Mouse (Mus musculus): ENCODE results near the gene Yif1a. TPM values are rescaled to one million over a fixed set of nuclear protein-coding genes. Genes with fewer than 3 reads are reported as not detected.

The Yif1a gene
- polyA plus RNA-seq, 1 experiment from 2014 or later, result 110 TPM

- H3K27ac ChIP-seq (ENCODE audit: low read length), result peak overlapping the region; percentile 97
- no peaks in the 10 kb centered on the region for H3K36me3 ChIP-seq (ENCODE audit: control insufficient read depth, insufficient read depth, low read length)
- peak overlapping the region; percentile 77 for H3K4me2 ChIP-seq (ENCODE audit: low read depth, low read length)
- peak overlapping the region; percentile 87 for H3K9ac ChIP-seq (ENCODE audit: low read length)
- no peaks in the 10 kb centered on the region for H3K27me3 ChIP-seq (ENCODE audit: control insufficient read depth, insufficient read depth, low read length)
- no peaks in the 10 kb centered on the region for H3K9me3 ChIP-seq (replicated peaks; ENCODE audit: control insufficient read depth, low read length)
- peaks cover 50% of the 10 kb centered on the region for H3K4me1 ChIP-seq (ENCODE audit: control insufficient read depth, insufficient read depth, low read length)
- peak overlapping the region; percentile 69 for H3K4me3 ChIP-seq (replicated peaks; ENCODE audit: low read length)
- WGBS, result 32% methylated on average over 21 of the region's 21 CpGs
- no peak for ATAC-seq (ENCODE audit: insufficient read depth, low FRiP score)
Observed at GRCm38 (mm10) chr19:5068570-5069234, 19.6 kb upstream of the Yif1a start.

GRCm38 (mm10) chr19:5069486-5069885 lies 18.9 kb upstream of the Yif1a start:
- WGBS, result 72% methylated on average over 5 of the region's 5 CpGs
- Histone ChIP-seq H3K9me3 (replicated peaks; ENCODE audit: control insufficient read depth, low read length) (no peaks in the 10 kb centered on the region), H3K27ac (ENCODE audit: low read length) (no peak overlapping the region), H3K36me3 (ENCODE audit: control insufficient read depth, insufficient read depth, low read length) (no peaks in the 10 kb centered on the region), H3K4me2 (ENCODE audit: low read depth, low read length) (peak overlapping the region; percentile 77), H3K4me1 (ENCODE audit: control insufficient read depth, insufficient read depth, low read length) (peaks cover 50% of the 10 kb centered on the region), H3K4me3 (replicated peaks; ENCODE audit: low read length) (peak overlapping the region; percentile 69), H3K27me3 (ENCODE audit: control insufficient read depth, insufficient read depth, low read length) (no peaks in the 10 kb centered on the region), H3K9ac (ENCODE audit: low read length) (peak overlapping the region; percentile 87)
- ATAC-seq (ENCODE audit: insufficient read depth, low FRiP score), result no peak

GRCm38 (mm10) chr19:5069978-5070377 lies 18.4 kb upstream of the Yif1a start:
- ATAC-seq (ENCODE audit: insufficient read depth, low FRiP score), result no peak
- Histone ChIP-seq H3K9ac (ENCODE audit: low read length) (peak overlapping the region; percentile 87), H3K4me2 (ENCODE audit: low read depth, low read length) (peak overlapping the region; percentile 77), H3K4me1 (ENCODE audit: control insufficient read depth, insufficient read depth, low read length) (peaks cover 46% of the 10 kb centered on the region), H3K36me3 (ENCODE audit: control insufficient read depth, insufficient read depth, low read length) (no peaks in the 10 kb centered on the region), H3K27me3 (ENCODE audit: control insufficient read depth, insufficient read depth, low read length) (no peaks in the 10 kb centered on the region), H3K27ac (ENCODE audit: low read length) (peak overlapping the region; percentile 89; the same call in 1 of the 2 replicates), H3K9me3 (replicated peaks; ENCODE audit: control insufficient read depth, low read length) (no peaks in the 10 kb centered on the region), H3K4me3 (replicated peaks; ENCODE audit: low read length) (peak overlapping the region; percentile 69)
- WGBS, result 75% methylated on average over 7 of the region's 7 CpGs

- peak overlapping the region; percentile 89 for H3K27ac ChIP-seq (ENCODE audit: low read length)
- 10% methylated on average over 11 of the region's 11 CpGs for WGBS
- H3K27me3 ChIP-seq (ENCODE audit: control insufficient read depth, insufficient read depth, low read length), result no peaks in the 10 kb centered on the region
- ATAC-seq (ENCODE audit: insufficient read depth, low FRiP score), result no peak
- H3K36me3 ChIP-seq (ENCODE audit: control insufficient read depth, insufficient read depth, low read length), result no peaks in the 10 kb centered on the region
- H3K4me1 ChIP-seq (ENCODE audit: control insufficient read depth, insufficient read depth, low read length), result peaks cover 41% of the 10 kb centered on the region
- peak overlapping the region; percentile 69 for H3K4me3 ChIP-seq (replicated peaks; ENCODE audit: low read length)
- H3K9me3 ChIP-seq (replicated peaks; ENCODE audit: control insufficient read depth, low read length), result no peaks in the 10 kb centered on the region
- H3K4me2 ChIP-seq (ENCODE audit: low read depth, low read length), result peak overlapping the region; percentile 77
- H3K9ac ChIP-seq (ENCODE audit: low read length), result peak overlapping the region; percentile 87
Observed at GRCm38 (mm10) chr19:5071077-5071476, 17.3 kb upstream of the Yif1a start.

- Histone ChIP-seq H3K4me1 (ENCODE audit: control insufficient read depth, insufficient read depth, low read length) (peaks cover 41% of the 10 kb centered on the region), H3K9me3 (replicated peaks; ENCODE audit: control insufficient read depth, low read length) (no peaks in the 10 kb centered on the region), H3K36me3 (ENCODE audit: control insufficient read depth, insufficient read depth, low read length) (0 out of 2 replicates have a peak, but pooled peaks cover 3% of the 10 kb centered on the region), H3K4me3 (replicated peaks; ENCODE audit: low read length) (peak overlapping the region; percentile 69), H3K27ac (ENCODE audit: low read length) (peak overlapping the region; percentile 94), H3K4me2 (ENCODE audit: low read depth, low read length) (peak overlapping the region; percentile 77), H3K9ac (ENCODE audit: low read length) (peak overlapping the region; percentile 87), H3K27me3 (ENCODE audit: control insufficient read depth, insufficient read depth, low read length) (no peaks in the 10 kb centered on the region)
- under 1% methylated on average over 40 of the region's 40 CpGs for WGBS
- peak; percentile 86 for ATAC-seq (ENCODE audit: insufficient read depth, low FRiP score)
Observed at GRCm38 (mm10) chr19:5071545-5072369, 16.6 kb upstream of the Yif1a start.

- Histone ChIP-seq H3K4me3 (replicated peaks; ENCODE audit: low read length) (peak overlapping the region; percentile 69), H3K4me2 (ENCODE audit: low read depth, low read length) (peak overlapping the region; percentile 77), H3K9me3 (replicated peaks; ENCODE audit: control insufficient read depth, low read length) (no peaks in the 10 kb centered on the region), H3K27me3 (ENCODE audit: control insufficient read depth, insufficient read depth, low read length) (no peaks in the 10 kb centered on the region), H3K36me3 (ENCODE audit: control insufficient read depth, insufficient read depth, low read length) (0 out of 2 replicates have a peak, but pooled peaks cover 3% of the 10 kb centered on the region), H3K4me1 (ENCODE audit: control insufficient read depth, insufficient read depth, low read length) (peaks cover 33% of the 10 kb centered on the region; the same call in 1 of the 2 replicates), H3K27ac (ENCODE audit: low read length) (peak overlapping the region; percentile 94), H3K9ac (ENCODE audit: low read length) (peak overlapping the region; percentile 87)
- 3% methylated on average over 20 of the region's 20 CpGs for WGBS
- peak; percentile 5; the same call in 1 of the 2 replicates for ATAC-seq (ENCODE audit: insufficient read depth, low FRiP score)
Observed at GRCm38 (mm10) chr19:5072389-5073019, 15.8 kb upstream of the Yif1a start.

GRCm38 (mm10) chr19:5073028-5073427 lies 15.3 kb upstream of the Yif1a start:
- peaks cover 29% of the 10 kb centered on the region; the same call in 1 of the 2 replicates for H3K4me1 ChIP-seq (ENCODE audit: control insufficient read depth, insufficient read depth, low read length)
- H3K36me3 ChIP-seq (ENCODE audit: control insufficient read depth, insufficient read depth, low read length), result 0 out of 2 replicates have a peak, but pooled peaks cover 3% of the 10 kb centered on the region
- no peak overlapping the region for H3K9ac ChIP-seq (ENCODE audit: low read length)
- ATAC-seq (ENCODE audit: insufficient read depth, low FRiP score), result no peak
- no peaks in the 10 kb centered on the region for H3K9me3 ChIP-seq (replicated peaks; ENCODE audit: control insufficient read depth, low read length)
- H3K27ac ChIP-seq (ENCODE audit: low read length), result peak overlapping the region; percentile 94
- under 1% methylated on average over 15 of the region's 15 CpGs for WGBS
- H3K4me3 ChIP-seq (replicated peaks; ENCODE audit: low read length), result peak overlapping the region; percentile 69
- H3K27me3 ChIP-seq (ENCODE audit: control insufficient read depth, insufficient read depth, low read length), result no peaks in the 10 kb centered on the region
- peak overlapping the region; percentile 77 for H3K4me2 ChIP-seq (ENCODE audit: low read depth, low read length)

GRCm38 (mm10) chr19:5073518-5073917 lies 14.8 kb upstream of the Yif1a start:
- Histone ChIP-seq H3K4me1 (ENCODE audit: control insufficient read depth, insufficient read depth, low read length) (peaks cover 26% of the 10 kb centered on the region; the same call in 1 of the 2 replicates), H3K9me3 (replicated peaks; ENCODE audit: control insufficient read depth, low read length) (no peaks in the 10 kb centered on the region), H3K9ac (ENCODE audit: low read length) (no peak overlapping the region), H3K4me3 (replicated peaks; ENCODE audit: low read length) (no peak overlapping the region), H3K27ac (ENCODE audit: low read length) (no peak overlapping the region), H3K27me3 (ENCODE audit: control insufficient read depth, insufficient read depth, low read length) (no peaks in the 10 kb centered on the region), H3K36me3 (ENCODE audit: control insufficient read depth, insufficient read depth, low read length) (0 out of 2 replicates have a peak, but pooled peaks cover 3% of the 10 kb centered on the region), H3K4me2 (ENCODE audit: low read depth, low read length) (peak overlapping the region; percentile 77)
- no peak for ATAC-seq (ENCODE audit: insufficient read depth, low FRiP score)
- 26% methylated on average over 5 of the region's 5 CpGs for WGBS

Measured in stomach, embryonic 16.5 days (tissue).